Mouse (Mus musculus) heart, adult 18-20 months (tissue): ENCODE results near the gene Csmd2. TPM values are rescaled to one million over a fixed set of nuclear protein-coding genes. Genes with fewer than 3 reads are reported as not detected.
"Not testable (repeated sequence)": the region's sequence is repeated elsewhere in the genome, so short reads cannot be mapped to it uniquely, and the experiment has no call there.

Source experiments
- DNase-seq, 2 experiments: peaks; one replicate each; pipeline ENCODE4 v3.0.0; 2021 to 2022; ENCODE audit warnings: mixed read lengths in 1 of 2
- total RNA-seq, 2 experiments: library from RNA; stranded (reverse); gene quantifications; 2 replicates each; pipeline ENCODE4 v1.2.3; 2021

The Csmd2 gene
- total RNA-seq, 2 experiments from 2014 or later = not detected

DNA sequence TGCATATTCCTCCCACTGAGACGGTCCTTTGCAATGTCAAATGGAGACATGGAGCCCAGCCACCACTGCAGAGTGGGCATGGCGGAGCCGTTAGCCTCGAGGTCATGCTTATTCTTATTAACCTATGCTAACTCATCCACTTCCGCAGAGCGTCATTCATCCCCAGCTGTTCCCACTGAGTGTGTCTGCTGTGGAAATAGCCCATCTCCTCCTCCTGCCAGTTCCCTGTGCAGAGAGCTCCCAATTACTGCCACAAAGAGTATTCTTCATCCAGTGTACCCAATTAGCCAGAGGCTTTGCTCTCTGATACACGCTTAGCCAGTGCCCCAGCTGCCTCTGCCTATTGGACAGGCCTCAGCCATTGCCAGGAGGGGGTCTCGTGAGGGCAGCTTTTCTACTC lies 504.4 kb downstream of the Csmd2 start:
- DNase-seq = no peak

DNA sequence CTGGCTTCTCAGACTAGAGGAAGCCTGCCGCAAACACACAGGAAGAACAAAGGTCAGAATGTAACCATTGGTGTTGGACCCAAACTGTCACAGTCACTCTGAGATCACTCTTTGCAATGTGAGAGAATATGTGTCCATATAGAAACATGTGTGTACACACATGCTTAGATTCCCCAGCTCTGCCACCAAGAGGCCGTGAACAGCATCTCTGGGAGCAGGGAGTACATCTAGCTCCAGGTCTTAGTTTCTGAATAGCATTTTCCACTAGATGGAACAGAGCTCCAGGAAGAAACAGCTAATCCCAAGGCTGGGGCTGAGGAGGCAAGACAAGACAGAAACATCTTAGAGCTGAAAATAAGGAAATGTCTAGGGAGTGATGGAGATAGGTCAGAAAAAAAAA lies 512.3 kb downstream of the Csmd2 start:
- no peak for DNase-seq

DNA sequence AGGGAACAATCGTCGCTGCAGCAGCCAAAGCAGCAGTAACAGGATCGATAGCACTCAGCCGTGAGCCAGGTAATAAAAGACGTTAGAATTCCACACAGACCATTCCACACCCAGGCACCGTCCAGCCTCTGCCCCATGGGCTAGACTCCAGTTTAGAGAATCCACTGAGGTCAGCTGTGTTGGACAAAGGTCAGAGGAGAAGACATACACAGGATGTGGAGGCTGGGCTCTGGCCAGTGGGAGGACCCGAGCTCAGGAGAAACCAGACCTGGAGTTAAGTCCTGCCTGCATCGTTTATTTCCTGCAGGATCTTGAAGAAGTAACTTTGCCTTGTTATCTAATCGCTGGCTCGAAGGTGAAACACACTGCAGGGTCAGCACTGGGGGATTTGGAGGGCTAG lies 519.2 kb downstream of the Csmd2 start:
- DNase-seq = no peak

DNA sequence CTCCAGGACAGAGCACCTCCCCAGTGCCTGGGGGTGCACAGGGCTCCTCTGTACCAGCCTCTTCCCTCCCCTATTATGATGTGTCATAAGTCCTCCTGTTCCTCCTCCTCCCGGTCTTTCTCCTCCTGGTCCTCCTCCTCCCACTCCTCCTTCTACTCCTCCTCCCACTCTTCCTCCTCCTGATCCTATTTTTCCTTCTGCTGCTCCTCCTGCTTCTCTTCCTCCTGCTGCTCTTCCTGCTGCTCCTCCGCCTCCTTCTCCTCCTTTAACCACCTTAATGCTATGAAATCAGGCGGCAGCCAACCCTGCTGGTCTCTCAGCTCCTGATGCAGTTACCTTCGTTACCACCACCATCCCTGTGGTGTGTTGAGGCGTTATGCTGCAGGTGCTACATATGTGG lies 522.2 kb downstream of the Csmd2 start:
- DNase-seq = no peak

DNA sequence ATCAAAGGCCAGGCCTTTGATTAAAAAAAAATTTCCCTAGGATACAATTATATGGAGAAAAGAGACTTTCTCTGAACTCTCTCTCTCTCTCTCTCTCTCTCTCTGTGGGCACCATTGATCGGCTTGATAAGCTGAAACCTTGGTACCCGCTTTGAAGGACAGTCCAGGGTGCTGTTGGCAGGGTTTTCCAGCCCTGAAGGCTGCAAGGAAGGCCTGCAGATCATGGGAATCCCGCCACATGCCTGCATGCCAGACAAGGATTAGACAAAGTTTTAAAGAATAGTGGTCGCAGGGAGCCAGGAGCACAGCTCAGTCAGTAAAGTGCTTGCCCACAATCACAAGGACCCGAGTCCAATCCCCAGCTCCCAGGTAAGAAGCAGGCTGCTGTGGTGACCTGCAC lies 526.8 kb downstream of the Csmd2 start:
- no peak for DNase-seq

DNA sequence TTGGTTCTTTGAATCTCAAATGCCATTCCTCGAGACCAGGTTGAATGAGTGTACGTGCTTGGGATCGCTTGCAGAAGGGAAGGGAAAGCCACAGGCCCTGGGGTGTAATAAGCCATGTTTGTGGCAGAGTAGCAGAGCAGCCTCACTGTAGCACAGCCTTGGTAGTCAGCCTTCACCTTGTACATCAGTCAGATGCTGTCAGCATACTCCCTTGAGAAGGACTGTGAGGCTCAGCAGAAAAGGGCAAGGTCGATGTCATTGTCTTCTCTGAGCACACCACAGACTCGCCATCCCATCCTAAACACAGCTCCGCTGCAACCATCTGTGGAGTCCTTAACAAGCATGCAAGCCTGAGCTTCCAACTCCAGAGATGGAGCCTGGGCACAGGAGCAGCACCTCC lies 533.6 kb downstream of the Csmd2 start:
- no peak for DNase-seq

DNA sequence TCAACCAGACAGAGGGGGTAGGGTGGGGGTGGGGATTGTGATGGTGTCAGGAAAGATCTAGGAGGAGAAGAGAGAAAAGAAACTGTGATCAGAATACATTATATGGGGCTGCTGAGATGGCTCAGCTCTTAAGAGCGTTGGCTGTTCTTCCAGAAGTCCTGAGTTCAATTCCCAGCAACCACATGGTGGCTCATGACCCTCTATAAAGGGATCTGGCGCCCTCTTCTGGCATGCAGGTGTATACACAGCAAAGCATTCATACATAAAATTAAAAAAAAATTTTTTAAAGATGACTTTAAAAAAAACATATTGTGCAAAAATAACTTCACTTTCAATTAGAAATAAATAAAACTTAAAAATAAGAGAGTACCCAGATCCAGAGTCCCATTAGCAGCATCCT lies 555.7 kb downstream of the Csmd2 start:
- peak in 1 of 2 experiments; percentile 15 for DNase-seq

DNA sequence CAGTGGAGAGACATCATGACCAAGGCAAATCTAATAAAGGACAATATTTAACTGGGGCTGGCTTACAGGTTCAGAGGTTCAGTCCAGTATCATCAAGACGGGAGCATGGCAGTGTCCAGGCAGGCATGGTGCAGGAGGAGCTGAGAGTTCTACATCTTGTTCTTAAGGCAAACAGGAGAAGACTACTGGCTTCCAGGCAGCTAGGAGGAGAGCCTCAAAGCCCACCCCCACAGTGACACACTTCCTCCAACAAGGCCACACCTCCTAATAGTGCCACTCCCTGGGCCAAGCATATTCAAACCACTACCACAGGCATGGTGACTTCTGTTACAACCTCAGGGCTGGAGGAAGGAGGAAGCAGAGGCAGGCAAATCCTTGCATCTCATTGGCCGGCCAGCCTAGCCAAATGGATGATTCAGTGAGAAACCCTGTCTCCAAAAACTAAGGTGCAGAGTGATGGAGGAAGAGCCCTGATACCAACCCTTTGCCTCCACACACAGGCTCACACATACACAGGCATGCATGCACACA lies 556.4 kb downstream of the Csmd2 start:
- not testable (repeated sequence) for DNase-seq

DNA sequence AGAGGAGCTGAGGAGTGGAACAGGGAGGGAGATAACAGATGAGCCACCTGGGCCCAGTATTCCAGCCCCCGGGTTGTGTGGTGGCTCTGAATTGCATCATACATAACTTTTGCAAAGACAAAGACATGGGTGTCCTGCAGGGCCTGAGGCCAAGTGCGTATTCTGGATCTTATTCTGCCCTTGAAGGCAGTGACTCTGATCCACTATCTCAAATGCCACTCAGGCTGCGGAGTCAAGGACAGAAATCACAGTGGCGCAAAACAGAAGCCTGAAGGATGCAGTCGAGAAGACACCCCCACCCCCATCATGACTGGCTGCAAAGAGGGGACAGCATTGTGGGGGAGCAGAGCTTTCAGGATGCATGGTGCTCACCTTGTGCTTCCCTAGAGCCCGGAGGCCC lies 563.1 kb downstream of the Csmd2 start:
- no peak for DNase-seq

DNA sequence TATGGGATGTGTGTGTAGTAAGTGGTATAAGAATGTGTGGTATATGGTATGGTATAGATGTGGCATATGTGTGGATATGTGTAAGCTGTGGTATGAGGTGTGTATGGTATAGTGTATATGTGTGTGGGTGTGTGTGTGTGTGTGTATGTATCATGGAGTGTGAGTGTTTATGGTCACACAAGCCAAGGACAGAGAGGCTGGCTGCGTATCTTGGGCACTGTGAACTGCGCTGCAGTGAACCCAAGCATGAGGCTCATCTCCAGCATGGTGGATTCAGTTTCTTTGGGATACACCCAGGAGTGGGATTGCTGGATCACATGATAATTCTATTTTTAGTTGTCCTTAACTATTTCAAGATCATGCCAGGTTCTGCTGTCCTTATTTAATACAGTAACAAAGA lies 566.5 kb downstream of the Csmd2 start:
- DNase-seq = no peak

DNA sequence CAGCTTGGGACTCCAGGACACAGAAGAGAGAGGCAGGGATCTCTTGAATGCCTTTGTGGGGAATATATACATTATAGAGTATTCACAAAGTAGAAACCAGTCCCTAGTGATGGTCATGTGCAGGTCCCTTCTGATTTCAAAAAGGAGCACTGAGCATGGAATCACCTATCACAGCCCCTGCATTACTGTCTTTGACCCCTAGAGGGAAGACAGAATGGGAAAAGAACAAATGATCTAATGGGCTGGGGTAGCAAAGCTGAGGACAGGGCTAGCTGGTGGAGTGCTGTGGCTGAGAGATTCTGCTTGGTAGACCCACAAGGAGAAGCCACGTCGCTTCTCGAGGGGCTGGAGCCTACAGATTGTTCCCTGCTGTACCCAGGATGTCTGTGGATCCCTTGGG lies 572.7 kb downstream of the Csmd2 start:
- DNase-seq = no peak

DNA sequence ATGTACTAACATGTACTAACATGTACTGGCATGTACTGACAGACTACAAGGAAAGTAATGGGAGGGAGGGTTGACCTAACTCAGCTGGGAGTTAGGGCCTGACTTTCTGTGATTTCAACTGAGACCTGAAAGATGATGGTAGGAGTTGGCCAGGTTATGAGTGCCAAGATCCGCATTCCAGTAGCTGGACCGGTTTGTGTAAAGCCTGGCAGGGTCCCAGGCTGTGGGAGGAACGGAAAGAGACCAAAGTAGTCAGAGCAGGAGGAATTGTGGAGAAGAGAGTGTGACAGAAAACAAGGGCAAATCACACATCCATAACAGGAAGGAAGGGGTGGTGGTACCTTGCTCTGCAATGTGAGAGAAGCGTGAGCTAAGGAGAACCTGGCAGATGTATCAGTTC lies 588.2 kb downstream of the Csmd2 start:
- DNase-seq = no peak

DNA sequence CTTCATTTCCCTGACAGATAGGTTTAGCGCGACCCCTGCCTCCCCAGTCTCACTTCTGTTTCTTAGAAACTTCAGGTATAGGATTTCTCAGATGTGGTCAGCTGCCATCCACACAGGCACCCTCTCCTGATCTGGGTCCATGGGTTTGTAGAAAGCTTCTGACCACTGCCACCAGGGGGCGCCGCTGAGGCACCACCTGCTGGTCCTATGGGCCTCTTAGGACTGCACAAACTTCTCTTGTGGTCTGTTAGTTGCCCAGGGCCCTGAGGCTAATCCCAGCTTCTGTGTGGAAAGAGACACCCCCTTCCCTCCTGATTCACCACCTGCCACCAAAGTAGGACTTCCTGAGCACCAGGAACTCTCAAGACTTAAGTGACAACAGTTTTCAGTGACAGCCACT lies 591.5 kb downstream of the Csmd2 start:
- peak in 1 of 2 experiments; percentile 7 for DNase-seq

DNA sequence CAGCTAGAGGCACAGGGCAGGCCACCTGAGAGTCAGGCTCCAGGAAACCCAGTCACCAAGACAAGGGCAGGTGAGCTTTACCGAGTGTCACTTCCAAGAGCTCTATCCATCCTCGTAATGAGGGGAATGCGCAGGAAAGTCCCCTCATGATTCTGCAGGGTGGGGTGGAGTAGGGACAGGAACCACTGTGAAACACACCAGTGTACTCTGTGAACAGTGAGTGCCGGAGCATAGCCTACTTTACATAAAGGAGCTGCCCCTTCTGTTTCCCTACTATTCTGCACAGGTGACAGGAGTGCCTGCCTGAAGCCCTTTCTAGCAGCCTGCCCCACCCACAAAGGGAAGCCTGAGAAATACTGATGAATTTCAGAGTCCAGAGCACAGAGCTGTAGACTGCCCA lies 605.6 kb downstream of the Csmd2 start:
- no peak for DNase-seq

DNA sequence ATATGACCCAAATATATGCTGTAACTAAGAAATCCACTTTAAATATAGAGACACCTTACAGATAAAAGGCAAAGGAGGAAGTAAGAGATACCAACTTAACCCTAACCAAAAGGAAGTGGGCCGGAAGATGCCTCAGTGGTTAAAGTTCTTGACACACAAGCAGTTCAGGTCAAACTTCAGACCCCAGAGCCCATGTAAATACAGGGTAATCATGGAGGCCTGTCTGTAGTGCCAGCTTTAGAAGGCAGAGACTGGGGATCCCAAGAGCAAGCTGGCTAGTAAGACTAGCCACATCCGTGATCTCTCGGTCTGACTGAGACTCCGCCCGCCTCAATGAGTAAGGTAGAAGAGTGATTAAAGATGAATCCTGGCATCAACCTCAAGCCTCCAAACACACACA lies 606.4 kb downstream of the Csmd2 start:
- no peak for DNase-seq

DNA sequence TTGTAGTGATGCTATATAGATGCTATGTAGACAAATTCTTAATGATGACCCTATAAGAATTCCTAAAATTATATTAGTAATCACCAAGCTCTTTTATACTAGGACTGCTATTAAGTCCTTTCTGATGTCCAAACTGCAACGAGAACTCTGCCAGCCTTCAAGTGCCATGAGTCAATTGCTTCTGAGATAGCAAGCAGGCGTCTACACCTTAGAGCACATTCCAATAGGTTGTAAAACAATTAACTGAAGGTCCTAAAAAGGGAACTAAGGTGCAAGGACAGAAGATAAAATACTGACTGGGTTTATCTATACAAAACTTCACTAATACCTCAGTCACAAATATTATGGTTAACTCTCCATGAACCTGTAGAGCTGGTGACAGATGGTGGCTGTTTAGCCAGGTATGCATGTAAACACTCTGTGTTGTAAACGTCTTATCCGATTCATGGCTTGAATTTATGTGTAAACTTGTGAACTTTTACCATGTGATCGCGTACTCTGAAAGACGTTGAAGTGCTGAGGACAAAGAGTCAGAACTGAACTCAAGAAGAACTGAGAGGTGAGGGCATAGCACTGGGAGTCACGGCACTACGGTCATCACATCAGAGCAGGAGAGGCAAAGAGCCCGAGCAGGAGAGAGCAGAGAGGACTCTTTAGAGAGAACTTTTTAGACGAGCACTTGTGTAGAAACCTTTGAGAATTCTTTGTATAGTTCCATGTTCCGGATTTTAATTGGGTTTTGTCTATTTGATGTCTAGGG lies 610.3 kb downstream of the Csmd2 start:
- no peak for DNase-seq

DNA sequence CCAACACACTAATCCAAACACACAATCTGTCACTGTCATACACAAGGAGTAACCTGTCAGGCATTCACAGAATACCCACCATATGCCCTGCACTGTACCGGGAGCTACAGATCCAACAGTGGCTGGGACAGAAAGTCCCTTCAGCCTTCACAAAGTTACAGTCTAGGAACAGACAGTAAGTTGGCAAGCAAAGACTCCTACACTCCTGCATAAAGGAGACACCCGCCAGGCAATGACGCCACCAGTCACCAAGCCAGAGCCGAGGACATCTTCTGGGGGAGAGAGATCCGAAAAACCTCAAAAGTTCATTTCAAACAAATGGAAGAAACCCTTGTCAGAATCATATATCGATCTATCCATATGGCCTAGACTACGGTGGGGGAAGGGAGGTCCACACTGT lies 618.9 kb downstream of the Csmd2 start:
- no peak for DNase-seq

DNA sequence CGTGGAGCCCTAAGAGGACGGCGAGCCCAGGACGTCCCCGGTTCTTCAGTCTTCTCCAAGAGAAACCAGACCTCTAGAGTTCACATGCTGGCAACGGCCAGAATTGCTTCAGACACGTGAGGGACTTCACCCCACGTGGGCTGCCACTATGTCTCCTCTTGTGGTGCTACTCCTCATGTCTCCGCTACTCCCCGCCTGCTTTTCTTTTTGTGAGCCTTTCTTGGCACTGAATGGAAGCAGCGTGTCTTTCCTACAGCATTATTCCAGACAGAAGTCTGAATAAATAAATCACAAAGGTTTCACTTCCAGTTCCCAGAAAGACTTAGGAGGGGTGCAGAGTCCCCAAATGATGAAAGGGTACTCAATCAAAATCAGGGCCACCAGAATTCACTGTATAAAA lies 620.0 kb downstream of the Csmd2 start:
- DNase-seq = peak; percentile 19 to 37

DNA sequence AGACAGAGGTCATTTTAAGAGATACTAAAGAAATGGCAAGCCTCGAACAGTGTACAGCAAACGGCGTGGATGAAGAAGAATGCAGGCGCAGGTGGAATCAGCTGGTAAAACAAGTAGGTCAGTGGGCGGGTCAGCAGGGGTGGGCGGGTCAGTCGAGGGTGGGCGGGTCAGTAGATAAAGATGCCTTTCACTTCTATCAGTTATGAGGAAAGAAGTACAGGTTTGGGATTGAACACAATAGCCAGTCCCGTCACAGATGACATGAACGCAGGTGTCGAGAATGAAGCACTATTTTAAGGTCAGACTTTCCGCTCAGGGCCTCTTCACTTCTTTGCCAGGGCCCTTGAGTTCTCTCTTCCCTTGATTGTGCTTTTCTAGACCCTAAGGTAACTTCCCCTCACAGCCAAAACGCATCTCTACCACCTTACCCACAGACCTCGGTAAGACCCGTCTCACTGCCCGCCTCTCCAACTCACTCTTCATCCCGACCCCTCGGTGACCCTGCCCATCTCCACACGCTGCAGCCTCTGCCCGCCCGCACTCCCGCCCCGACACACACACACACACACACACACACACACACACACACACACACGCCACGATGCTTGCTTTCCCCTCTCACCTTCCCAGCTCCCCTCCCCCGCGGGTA lies 621.7 kb downstream of the Csmd2 start:
- DNase-seq = peak in 1 of 2 experiments; percentile 7

DNA sequence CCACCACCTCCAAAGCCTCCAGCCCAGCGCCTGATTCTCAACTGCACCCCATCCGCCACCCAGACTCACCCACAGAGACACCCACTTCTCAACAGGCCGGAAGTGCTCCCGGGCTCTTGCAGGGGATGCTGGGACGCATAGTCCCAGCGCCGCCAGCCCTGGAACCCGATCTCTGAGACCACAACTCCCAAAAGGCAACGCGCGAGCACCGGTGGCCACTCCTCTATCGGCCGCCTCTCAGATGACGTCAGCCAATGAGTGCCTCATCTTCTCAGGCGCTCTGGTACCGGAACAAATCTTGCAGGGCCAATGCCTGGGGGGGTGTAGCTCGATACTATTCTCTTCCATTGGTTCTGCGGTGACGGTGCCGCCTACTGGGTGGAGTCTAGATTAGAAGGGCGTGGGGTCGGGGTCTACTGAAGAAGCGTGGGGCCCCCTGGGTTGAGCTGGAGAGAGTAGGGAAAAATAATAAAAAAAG lies 622.3 kb downstream of the Csmd2 start, which contains the start of gene Zscan20:
Gene Zscan20 (minus strand): TSS at position 174 of the 478 bp plus-strand sequence.
- DNase-seq = peak; percentile 96 to 99

DNA sequence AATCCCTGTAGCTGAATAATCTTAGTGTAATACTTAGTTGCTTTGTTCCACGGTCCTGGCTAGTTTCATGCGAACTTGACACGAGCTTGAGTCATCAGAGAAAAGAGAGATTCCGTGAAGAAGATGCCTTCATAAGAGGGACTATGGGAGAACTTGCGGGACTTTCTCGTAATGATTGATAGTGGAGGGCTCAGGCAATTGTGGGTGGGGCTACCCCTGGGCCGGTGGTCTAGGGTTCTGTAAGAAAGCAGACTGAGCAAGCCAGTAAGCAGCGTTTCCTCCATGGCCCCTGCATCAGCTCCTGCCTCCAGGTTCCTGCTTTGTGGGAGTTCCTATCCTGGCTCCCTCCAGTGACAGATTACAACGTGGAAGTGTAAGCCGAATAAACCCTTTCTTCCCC lies 623.0 kb downstream of the Csmd2 start:
- peak in 1 of 2 experiments; percentile 16 for DNase-seq

DNA sequence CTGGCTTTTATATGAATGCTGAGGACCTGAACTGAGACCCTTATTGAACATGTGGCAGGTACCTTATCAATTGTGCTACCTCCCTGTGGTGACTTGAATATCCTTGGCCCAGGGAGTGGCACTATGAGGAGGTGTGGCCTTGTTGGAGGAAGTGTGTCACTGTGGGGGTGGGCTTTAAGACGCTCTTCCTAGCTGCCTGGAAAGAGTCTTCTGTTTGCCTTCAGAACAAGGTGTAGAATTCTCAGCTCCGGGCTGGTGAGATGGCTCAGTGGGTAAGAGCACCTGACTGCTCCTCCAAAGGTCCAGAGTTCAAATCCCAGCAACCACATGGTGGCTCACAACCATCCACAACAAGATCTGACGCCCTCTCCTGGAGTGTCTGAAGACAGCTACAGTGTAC lies 624.1 kb downstream of the Csmd2 start:
- not testable (repeated sequence) for DNase-seq

DNA sequence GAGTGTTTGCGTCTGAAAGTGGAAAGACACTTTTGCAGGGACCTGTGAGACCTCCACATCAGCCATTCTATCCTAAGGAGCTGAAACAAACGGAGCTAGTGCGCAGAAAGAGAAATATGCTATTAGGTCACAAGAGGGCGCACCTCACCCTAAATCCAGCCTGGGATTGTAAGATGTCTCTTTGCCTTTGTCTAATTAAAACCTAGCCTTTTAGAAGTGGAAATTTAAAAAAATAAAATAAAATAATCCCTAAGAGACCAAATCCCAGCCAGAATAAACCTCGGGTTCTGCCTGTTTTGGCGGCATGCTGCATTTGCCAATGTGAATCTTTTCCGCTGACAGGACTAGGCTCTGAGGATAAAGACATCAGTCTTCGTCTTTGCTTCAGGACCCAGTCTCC lies 625.7 kb downstream of the Csmd2 start:
- DNase-seq = peak in 1 of 2 experiments; percentile 58

DNA sequence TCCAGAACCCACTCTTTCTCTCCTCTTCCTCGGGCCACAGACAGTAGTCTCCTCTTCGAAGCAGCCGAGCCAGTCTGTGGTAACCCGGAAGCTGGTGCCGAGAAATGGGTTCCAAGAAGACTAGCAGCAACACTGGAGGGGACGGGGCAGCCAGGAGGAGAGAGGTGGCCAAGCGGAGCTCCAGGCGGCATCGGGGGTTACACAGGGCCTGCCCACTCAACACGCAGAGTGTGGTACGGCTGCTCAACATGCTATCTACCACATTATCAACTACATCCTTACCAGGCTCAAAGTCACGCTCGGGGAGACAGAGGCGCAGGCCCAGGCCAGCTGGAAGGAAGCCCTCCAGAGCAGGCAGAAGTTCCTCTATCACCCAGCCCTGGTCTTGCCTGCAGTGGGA lies 628.1 kb downstream of the Csmd2 start:
- DNase-seq = no peak
